Mouse (Mus musculus): ENCODE measurements at regions not wholly inside any gene's neighbourhood (a gene's known extent, or its start where the extent isn't known, plus 50 kb on each side); places are given as distances from the start of the nearest gene placed in this dataset.

GRCm38 (mm10) chr15:7459992-7460820 is 62.0 kb upstream of the Egflam start:
- peak; percentile 73 to 82 for DNase-seq (ENCODE audit: low spot score in 2 of 2)
- intact Hi-C loops (cut with DNase I) = loop anchor here (1.0 to 10.0 kb wide), 2 partner anchors 352 to 605 kb away; no protein-coding TSS in a partner anchor

- intact Hi-C loops (cut with DNase I) = loop anchor here (10.0 kb wide), 1 partner anchor 602 kb away; no protein-coding TSS in a partner anchor
- no peak for DNase-seq (ENCODE audit: low spot score in 2 of 2)
Measured at GRCm38 (mm10) chr15:7462549-7462948, 64.4 kb upstream of the Egflam start.

- no peak for DNase-seq (ENCODE audit: low spot score in 2 of 2)
- intact Hi-C loops (cut with DNase I) = loop anchor here (10.0 kb wide), 1 partner anchor 601 kb away; no protein-coding TSS in a partner anchor
Measured at GRCm38 (mm10) chr15:7463444-7464350, 65.5 kb upstream of the Egflam start.

- peak in 1 of 2 experiments; percentile 29 for DNase-seq (ENCODE audit: low spot score in 2 of 2)
- intact Hi-C loops (cut with DNase I) = no loop called here
Measured at GRCm38 (mm10) chr15:7480211-7480610, 82.0 kb upstream of the Egflam start.

- no peak for DNase-seq (ENCODE audit: low spot score in 2 of 2)
- intact Hi-C loops (cut with DNase I) = no loop called here
Measured at GRCm38 (mm10) chr15:7480792-7481210, 82.6 kb upstream of the Egflam start.

- intact Hi-C loops (cut with DNase I) = no loop called here
- DNase-seq (ENCODE audit: low spot score in 2 of 2) = no peak
Measured at GRCm38 (mm10) chr15:7483686-7484085, 85.5 kb upstream of the Egflam start.

- DNase-seq (ENCODE audit: low spot score in 2 of 2) = no peak
- intact Hi-C loops (cut with DNase I) = no loop called here
Measured at GRCm38 (mm10) chr15:7491091-7491490, 92.9 kb upstream of the Egflam start.

GRCm38 (mm10) chr15:7493126-7493669 is 95.0 kb upstream of the Egflam start:
- DNase-seq (ENCODE audit: low spot score in 2 of 2) = no peak
- intact Hi-C loops (cut with DNase I) = no loop called here

- no peak for DNase-seq (ENCODE audit: low spot score in 2 of 2)
- intact Hi-C loops (cut with DNase I) = no loop called here
Measured at GRCm38 (mm10) chr15:7497852-7498251, 99.7 kb upstream of the Egflam start.

GRCm38 (mm10) chr15:7508535-7508934 is 110.3 kb upstream of the Egflam start:
- intact Hi-C loops (cut with DNase I) = no loop called here
- peak in 1 of 2 experiments; percentile 5 for DNase-seq (ENCODE audit: low spot score in 2 of 2)

GRCm38 (mm10) chr15:7514743-7515273 is 116.6 kb upstream of the Egflam start:
- DNase-seq (ENCODE audit: low spot score in 2 of 2) = no peak
- intact Hi-C loops (cut with DNase I) = no loop called here

- intact Hi-C loops (cut with DNase I) = no loop called here
- no peak for DNase-seq (ENCODE audit: low spot score in 2 of 2)
Measured at GRCm38 (mm10) chr15:7521611-7522010, 123.4 kb upstream of the Egflam start.

- DNase-seq (ENCODE audit: low spot score in 2 of 2) = no peak
- intact Hi-C loops (cut with DNase I) = no loop called here
Measured at GRCm38 (mm10) chr15:7522902-7523786, 124.9 kb upstream of the Egflam start.

GRCm38 (mm10) chr15:7530959-7531588 is 132.9 kb upstream of the Egflam start:
- no peak for DNase-seq (ENCODE audit: low spot score in 2 of 2)
- intact Hi-C loops (cut with DNase I) = no loop called here

GRCm38 (mm10) chr15:7537858-7538257 is 139.7 kb upstream of the Egflam start:
- intact Hi-C loops (cut with DNase I) = no loop called here
- no peak for DNase-seq (ENCODE audit: low spot score in 2 of 2)

GRCm38 (mm10) chr15:7553190-7553895 is 155.1 kb upstream of the Egflam start:
- DNase-seq (ENCODE audit: low spot score in 2 of 2) = no peak
- intact Hi-C loops (cut with DNase I) = no loop called here

- DNase-seq (ENCODE audit: low spot score in 2 of 2) = no peak
- intact Hi-C loops (cut with DNase I) = no loop called here
Measured at GRCm38 (mm10) chr15:7554433-7554832, 156.2 kb upstream of the Egflam start.

GRCm38 (mm10) chr15:7563279-7563678 is 165.1 kb upstream of the Egflam start:
- DNase-seq (ENCODE audit: low spot score in 2 of 2) = peak in 1 of 2 experiments; percentile 6
- intact Hi-C loops (cut with DNase I) = no loop called here
